Mouse (Mus musculus) forebrain, postnatal 0 days (tissue): ENCODE measurements around the gene Vps26a. TPM values are rescaled to one million over a fixed set of nuclear protein-coding genes. Genes with fewer than 3 reads are reported as not detected.
"Not testable (repeated sequence)": the region's sequence is repeated elsewhere in the genome, so short reads cannot be mapped to it uniquely, and the experiment has no call there.

Source experiments
- ATAC-seq: fragments of 200-750 bp; cut with Nextera tagmentation; 2 replicates; pipeline ENCODE4 v1.8.0; 2017; ENCODE audit warnings: mild to moderate bottlenecking, moderate library complexity
- DNase-seq: peaks from one replicate; pipeline ENCODE4 v3.0.0-alpha.2; 2015
- H3K27ac ChIP-seq: fragments of 300-500 bp; sonication (generic); 2 replicates; pipeline ENCODE4 v1.5.1; 2014; ENCODE audit warnings: low read depth, mild to moderate bottlenecking, antibody characterized with exemption, low read length, moderate library complexity, mixed read lengths
- H3K27me3 ChIP-seq: fragments of 300-500 bp; sonication (generic); 2 replicates; pipeline ENCODE4 v1.6.1; 2014; ENCODE audit warnings: mild to moderate bottlenecking, low read length, mixed read lengths; ENCODE audit not compliant: insufficient read depth
- H3K36me3 ChIP-seq: fragments of 300-500 bp; sonication (generic); 2 replicates; pipeline ENCODE4 v1.6.1; 2014; ENCODE audit warnings: mild to moderate bottlenecking, moderate library complexity; ENCODE audit not compliant: insufficient read depth
- H3K4me1 ChIP-seq: fragments of 300-500 bp; sonication (generic); 2 replicates; pipeline ENCODE4 v1.6.1; 2014; ENCODE audit warnings: antibody characterized with exemption; ENCODE audit not compliant: insufficient read depth
- H3K4me2 ChIP-seq: fragments of 300-500 bp; sonication (generic); 2 replicates; pipeline ENCODE4 v1.6.1; 2014; ENCODE audit warnings: low read depth, mild to moderate bottlenecking, moderate library complexity
- H3K4me3 ChIP-seq: fragments of 300-500 bp; sonication (generic); 2 replicates; pipeline ENCODE4 v1.5.1; 2014; ENCODE audit warnings: low read depth, low read length, mixed read lengths
- H3K9ac ChIP-seq: fragments of 300-500 bp; sonication (generic); 2 replicates; pipeline ENCODE4 v1.6.1; 2014; ENCODE audit warnings: mild to moderate bottlenecking
- H3K9me3 ChIP-seq: fragments of 300-500 bp; sonication (generic); 2 replicates; pipeline ENCODE4 v1.6.1; 2016; ENCODE audit warnings: low read length
- CTCF ChIP-seq: sonication (generic); IDR thresholded peaks from 2 replicates; pipeline ENCODE4 v1.5.1; 2016; ENCODE audit warnings: antibody characterized with exemption, control low read depth, low read depth
- WGBS: fragments of 180-500 bp; shearing (Covaris S2); extraction: QIAGEN DNeasy Blood & Tissue Kit; methylation state at CpG from one replicate; pipeline ENCODE4 v1.1.7; 2014; 5-methylcytosine and 5-hydroxymethylcytosine counted together
- polyA plus RNA-seq: library from polyadenylated mRNA; unstranded; fragments of >200 nt; fragmentation: Nextera tagmentation; extraction: Ambion mirVana; gene quantifications from 2 replicates; pipeline ENCODE4 v1.2.1, GENCODE M21; 2015
- total RNA-seq: library from RNA; depleted of rRNA; stranded (reverse); fragments of >200 nt; gene quantifications from 2 replicates; pipeline ENCODE4 v1.2.3, GENCODE M21; 2014

Vps26a gene
- total and polyA plus RNA-seq, 2 experiments from 2014 or later, result 45.7 to 52.1 TPM

DNA sequence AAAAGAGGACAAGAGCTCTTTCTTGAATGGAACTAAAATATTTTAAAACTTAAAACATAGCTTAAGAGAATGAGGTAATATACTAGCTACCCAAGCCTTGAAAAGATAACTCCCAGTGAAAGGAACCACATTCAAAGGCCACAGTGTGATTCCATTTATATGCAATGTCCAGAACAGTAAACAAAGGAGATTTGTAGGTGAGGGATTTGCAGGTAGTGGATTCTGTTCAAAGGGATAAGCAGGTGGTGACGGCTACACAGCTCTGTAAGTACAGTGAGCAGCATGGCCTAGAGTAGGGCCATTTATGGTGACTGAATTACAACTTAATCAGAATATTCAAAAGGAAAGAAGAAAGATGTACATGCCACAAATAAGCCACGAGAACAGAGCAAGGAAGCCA lies 9.6 kb downstream of the Vps26a start:
- Histone ChIP-seq H3K36me3 (peaks cover 6% of the 10 kb centered on the region; the same call in 1 of the 2 replicates), H3K4me3 (no peak overlapping the region), H3K27me3 (no peaks in the 10 kb centered on the region), H3K27ac (no peak overlapping the region), H3K9me3 (no peaks in the 10 kb centered on the region), H3K4me1 (no peaks in the 10 kb centered on the region), H3K4me2 (no peak overlapping the region), H3K9ac (no peak overlapping the region)
- DNase-seq (no peak), ATAC-seq (no peak)
- no peak for TF ChIP-seq CTCF
- WGBS, result 47% methylated on average over 2 of the region's 2 CpGs

DNA sequence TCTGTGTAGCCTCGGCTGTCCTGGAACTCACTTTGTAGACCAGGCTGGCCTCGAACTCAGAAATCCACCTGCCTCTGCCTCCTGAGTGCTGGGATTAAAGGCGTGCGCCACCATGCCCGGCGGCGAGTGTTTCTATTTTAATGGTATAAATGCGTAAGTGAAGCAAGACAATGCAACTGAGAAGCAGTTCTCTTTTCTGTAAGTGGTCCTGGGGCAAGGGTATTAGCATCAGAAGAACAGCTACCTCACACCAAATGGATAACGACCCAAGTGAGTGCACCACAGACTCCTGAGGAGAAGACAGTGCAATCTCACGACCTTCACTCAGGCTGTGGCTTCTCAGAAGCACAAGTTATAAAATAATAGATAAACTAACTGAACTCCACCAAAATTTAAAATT lies 11.7 kb downstream of the Vps26a start:
- Histone ChIP-seq H3K4me1 (no peaks in the 10 kb centered on the region), H3K4me3 (no peak overlapping the region), H3K9ac (no peak overlapping the region), H3K27me3 (no peaks in the 10 kb centered on the region), H3K9me3 (no peaks in the 10 kb centered on the region), H3K36me3 (peaks cover 6% of the 10 kb centered on the region; the same call in 1 of the 2 replicates), H3K4me2 (no peak overlapping the region), H3K27ac (no peak overlapping the region)
- TF ChIP-seq CTCF, result no peak
- WGBS, result 91% methylated on average over 10 of the region's 10 CpGs
- DNase-seq, result no peak
- ATAC-seq, result no peak

DNA sequence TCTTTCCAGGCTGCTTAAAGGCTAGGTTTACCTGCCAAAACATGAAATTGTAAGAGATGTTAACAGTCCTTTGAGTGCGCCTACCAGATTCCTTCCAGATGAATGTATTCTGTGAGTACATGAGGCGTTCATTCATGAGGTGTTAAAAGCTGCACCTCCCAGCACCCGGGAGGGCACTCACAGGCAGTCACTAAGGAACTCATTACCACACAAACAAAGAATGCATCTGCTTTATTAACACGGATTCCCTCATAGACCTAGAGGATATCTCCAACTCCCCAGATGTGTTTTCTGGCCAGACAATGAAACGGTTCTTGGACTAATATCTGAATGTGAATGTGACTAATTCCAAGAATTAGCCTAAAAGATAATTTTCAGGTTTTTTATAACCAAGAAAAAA lies 15.5 kb downstream of the Vps26a start:
- no peak for TF ChIP-seq CTCF
- Histone ChIP-seq H3K9ac (no peak overlapping the region), H3K27ac (no peak overlapping the region), H3K4me3 (no peak overlapping the region), H3K4me1 (no peaks in the 10 kb centered on the region), H3K36me3 (no peaks in the 10 kb centered on the region), H3K27me3 (no peaks in the 10 kb centered on the region), H3K4me2 (no peak overlapping the region), H3K9me3 (no peaks in the 10 kb centered on the region)
- no peak for DNase-seq
- WGBS, result 26% methylated on average over 5 of the region's 5 CpGs
- no peak for ATAC-seq

DNA sequence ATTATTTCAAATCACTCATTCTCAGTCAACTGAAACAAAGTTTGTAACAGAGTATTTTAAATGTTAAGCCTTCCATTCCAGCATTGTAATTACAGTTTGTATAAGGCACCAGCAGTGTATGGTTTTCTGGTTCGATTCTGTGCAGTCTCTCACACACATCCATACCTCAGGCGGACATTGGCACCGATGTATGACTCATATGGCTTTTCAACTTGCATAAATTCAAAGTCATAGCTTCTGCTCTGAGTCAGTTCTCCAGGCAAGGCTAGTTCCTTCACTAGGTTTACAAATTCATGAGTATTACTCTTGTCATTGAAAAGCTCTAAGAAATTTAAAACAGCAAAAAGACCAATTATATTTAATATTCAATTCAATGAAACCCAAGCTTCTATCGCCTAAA lies 16.9 kb downstream of the Vps26a start:
- no peak overlapping the region for H3K27ac ChIP-seq
- 93% methylated on average over 4 of the region's 4 CpGs for WGBS

DNA sequence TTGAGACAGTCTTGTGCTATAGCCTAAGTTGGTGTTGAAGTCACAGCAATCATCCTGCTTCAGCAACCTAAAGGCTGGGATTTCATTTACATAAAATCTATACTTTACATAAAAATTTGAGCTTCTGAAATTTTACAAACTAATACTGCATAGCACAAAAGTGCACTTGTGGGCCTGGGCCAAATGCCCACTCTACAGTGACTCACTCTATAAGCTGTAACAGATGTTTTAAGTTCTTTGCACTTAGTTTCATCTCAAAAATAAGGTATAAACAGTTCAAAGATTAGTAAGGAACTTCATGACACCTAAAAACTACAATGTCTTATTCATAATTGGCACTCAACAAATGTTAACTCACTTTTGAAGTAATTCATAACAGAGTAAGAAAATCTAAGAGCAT lies 25.3 kb downstream of the Vps26a start:
- Histone ChIP-seq H3K4me1 (no peaks in the 10 kb centered on the region), H3K9ac (no peak overlapping the region), H3K4me3 (no peak overlapping the region), H3K9me3 (no peaks in the 10 kb centered on the region), H3K4me2 (no peak overlapping the region), H3K36me3 (peaks cover 37% of the 10 kb centered on the region), H3K27ac (no peak overlapping the region), H3K27me3 (no peaks in the 10 kb centered on the region)
- no peak for TF ChIP-seq CTCF
- ATAC-seq, result no peak
- DNase-seq, result no peak

More for the DNA sequence above, 16.9 kb downstream of the Vps26a start:
- H3K9ac ChIP-seq, result no peak overlapping the region
- H3K36me3 ChIP-seq, result no peaks in the 10 kb centered on the region
- H3K4me3 ChIP-seq, result no peak overlapping the region
- ATAC-seq (no peak), DNase-seq (no peak)
- no peaks in the 10 kb centered on the region for H3K4me1 ChIP-seq
- TF ChIP-seq CTCF, result no peak
- H3K27me3 ChIP-seq, result no peaks in the 10 kb centered on the region
- no peak overlapping the region for H3K4me2 ChIP-seq
- H3K9me3 ChIP-seq, result no peaks in the 10 kb centered on the region

DNA sequence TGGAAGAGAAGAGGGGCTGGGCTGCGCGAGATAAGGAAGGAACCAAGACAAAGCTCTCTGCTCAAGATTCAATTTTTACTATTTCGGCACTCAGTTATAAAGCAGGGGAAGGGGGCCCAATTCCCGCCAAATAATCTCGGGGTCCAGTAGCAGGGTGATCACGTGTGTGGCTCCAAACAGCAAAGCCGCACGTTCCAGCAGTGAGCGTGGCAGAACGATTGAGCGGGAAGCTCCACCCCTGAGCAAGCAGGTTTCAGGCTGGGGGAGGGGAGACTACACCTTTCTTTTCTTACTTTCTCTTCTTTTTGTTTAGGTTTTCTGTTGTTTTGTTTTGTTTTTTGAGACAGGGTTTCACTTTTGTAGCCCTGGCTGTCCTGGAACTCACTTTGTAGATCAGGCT lies 34.6 kb downstream of the Vps26a start:
- peaks cover 18% of the 10 kb centered on the region for H3K36me3 ChIP-seq
- not testable (repeated sequence) for H3K9ac ChIP-seq, H3K9me3 ChIP-seq, H3K27ac ChIP-seq, H3K4me3 ChIP-seq, H3K27me3 ChIP-seq, ATAC-seq, H3K4me1 ChIP-seq, DNase-seq, H3K4me2 ChIP-seq
- 71% methylated on average over 11 of the region's 11 CpGs for WGBS

DNA sequence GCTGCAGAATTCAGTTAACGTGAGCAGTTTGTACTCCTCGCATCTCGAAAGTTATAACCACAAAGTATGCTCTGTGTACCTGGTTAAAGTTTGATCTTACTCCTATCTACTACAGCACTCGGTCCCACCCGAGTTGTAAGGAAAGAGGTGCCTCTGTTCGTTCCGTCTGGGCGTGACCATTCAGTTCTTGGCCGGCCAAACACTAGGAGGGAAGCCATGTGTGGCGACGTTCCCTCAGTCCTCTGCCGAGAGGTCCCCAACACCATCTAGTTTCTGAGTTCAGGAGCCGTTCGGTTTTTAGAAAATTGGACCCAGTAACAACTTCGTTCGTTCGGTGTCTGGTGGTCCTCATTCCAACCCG lies 36.3 kb downstream of the Vps26a start:
- DNase-seq (no peak), ATAC-seq (peak; percentile 0; the same call in 1 of the 2 replicates)
- peak overlapping the region; percentile 73 for H3K4me3 ChIP-seq
- H3K4me1 ChIP-seq, result peaks cover 3% of the 10 kb centered on the region; the same call in 1 of the 2 replicates
- 39% methylated on average over 18 of the region's 18 CpGs for WGBS
- H3K36me3 ChIP-seq, result peaks cover 20% of the 10 kb centered on the region
- no peaks in the 10 kb centered on the region for H3K27me3 ChIP-seq
- TF ChIP-seq CTCF, result no peak
- H3K9ac ChIP-seq, result peak overlapping the region; percentile 73; the same call in 1 of the 2 replicates
- peak overlapping the region; percentile 62 for H3K4me2 ChIP-seq
- peak overlapping the region; percentile 88 for H3K27ac ChIP-seq
- H3K9me3 ChIP-seq, result no peaks in the 10 kb centered on the region
